Mouse (Mus musculus) kidney, adult 2 months (tissue): ENCODE data around the gene Camkk2. TPM values are rescaled to one million over a fixed set of nuclear protein-coding genes. Genes with fewer than 3 reads are reported as not detected.
A peak's percentile ranks its signal among the peaks of the same experiment; 100 is the strongest.

Experiments used
- DNase-seq: peaks from one replicate; pipeline ENCODE4 v3.0.0; 2021
- H3K27ac ChIP-seq: fragments of 200-500 bp; 2 replicates; pipeline ENCODE4 v1.5.1; 2012; ENCODE audit warnings: low read depth, low read length, control low read depth, inconsistent platforms; ENCODE audit not compliant: insufficient read depth
- H3K27me3 ChIP-seq: fragments of 200-500 bp; replicated peaks from 2 replicates; pipeline ENCODE4 v1.6.1; 2012; ENCODE audit warnings: mild to moderate bottlenecking, moderate library complexity, low read length, inconsistent platforms; ENCODE audit not compliant: control insufficient read depth, insufficient read depth
- H3K36me3 ChIP-seq: fragments of 200-500 bp; 2 replicates; pipeline ENCODE4 v1.6.1; 2012; ENCODE audit warnings: mild to moderate bottlenecking, moderate library complexity, low read length, inconsistent platforms; ENCODE audit not compliant: control insufficient read depth, insufficient read depth
- H3K4me1 ChIP-seq: fragments of 200-500 bp; 2 replicates; pipeline ENCODE4 v1.6.1; 2011; ENCODE audit warnings: low read length; ENCODE audit not compliant: control insufficient read depth, insufficient read depth
- H3K4me3 ChIP-seq: fragments of 200-500 bp; 2 replicates; pipeline ENCODE4 v1.5.1; 2011; ENCODE audit warnings: mild to moderate bottlenecking, low read depth, low read length, control low read depth; ENCODE audit not compliant: insufficient read depth
- CTCF ChIP-seq: fragments of 200-500 bp; conservative IDR thresholded peaks from 2 replicates; pipeline ENCODE4 v1.5.1; 2011; ENCODE audit warnings: low read depth, mild to moderate bottlenecking, control low read depth, low read length, moderate library complexity, mixed read lengths; ENCODE audit not compliant: insufficient read depth, insufficient read length
- POLR2A ChIP-seq: fragments of 200-500 bp; IDR thresholded peaks from one replicate; pipeline ENCODE4 v1.6.1; 2011; ENCODE audit warnings: low read depth, low read length, control low read depth
- WGBS: fragments of 180-500 bp; shearing (Covaris S2); methylation state at CpG from one replicate; pipeline ENCODE4 v1.1.7; 2018; 5-methylcytosine and 5-hydroxymethylcytosine counted together
- polyA plus RNA-seq: library from polyadenylated mRNA; depleted of rRNA; stranded (reverse); fragments of >200 nt; gene quantifications from 2 replicates; pipeline ENCODE4 v1.2.3, GENCODE M21; 2012

The Camkk2 gene
- polyA plus RNA-seq, 1 experiment, result 17.7 TPM

- Histone ChIP-seq H3K27ac (no peak overlapping the region), H3K4me3 (no peak overlapping the region), H3K27me3 (no peaks in the 10 kb centered on the region), H3K4me1 (no peaks in the 10 kb centered on the region), H3K36me3 (peaks cover 2% of the 10 kb centered on the region; the same call in 1 of the 2 replicates)
- WGBS, result 63% methylated on average over 1 of the region's 1 CpGs
- no peak for TF ChIP-seq POLR2A
- no peak for TF ChIP-seq CTCF
- DNase-seq, result no peak
Measured at GRCm38 (mm10) chr5:122782066-122782465, 2.9 kb upstream of the Camkk2 start.

GRCm38 (mm10) chr5:122780791-122781432, 1.7 kb upstream of the Camkk2 start:
- Histone ChIP-seq H3K27ac (no peak overlapping the region), H3K36me3 (no peaks in the 10 kb centered on the region), H3K4me3 (no peak overlapping the region), H3K4me1 (no peaks in the 10 kb centered on the region), H3K27me3 (no peaks in the 10 kb centered on the region)
- no peak for DNase-seq
- WGBS, result 93% methylated on average over 19 of the region's 19 CpGs
- TF ChIP-seq CTCF (0 out of 2 replicates have a peak, but pooled peaks have one; percentile 8), POLR2A (no peak)

GRCm38 (mm10) chr5:122778231-122779226, 680 bp downstream of the Camkk2 start:
- no peak overlapping the region; the same call in 1 of the 2 replicates for H3K27ac ChIP-seq
- 4% methylated on average over 55 of the region's 55 CpGs for WGBS

GRCm38 (mm10) chr5:122777322-122777721, 1.9 kb downstream of the Camkk2 start:
- DNase-seq, result no peak
- Histone ChIP-seq H3K4me1 (no peaks in the 10 kb centered on the region), H3K36me3 (no peaks in the 10 kb centered on the region), H3K27ac (no peak overlapping the region), H3K4me3 (no peak overlapping the region), H3K27me3 (no peaks in the 10 kb centered on the region)
- TF ChIP-seq POLR2A, result no peak
- no peak for TF ChIP-seq CTCF
- WGBS, result 63% methylated on average over 2 of the region's 2 CpGs

More at GRCm38 (mm10) chr5:122778231-122779226, 680 bp downstream of the Camkk2 start:
- Histone ChIP-seq H3K4me3 (peak overlapping the region; percentile 84), H3K27me3 (no peaks in the 10 kb centered on the region), H3K36me3 (no peaks in the 10 kb centered on the region), H3K4me1 (no peaks in the 10 kb centered on the region)
- TF ChIP-seq POLR2A, result no peak
- TF ChIP-seq CTCF, result no peak
- DNase-seq, result peak; percentile 40

GRCm38 (mm10) chr5:122775646-122776286, 3.4 kb downstream of the Camkk2 start:
- no peak overlapping the region for H3K27ac ChIP-seq
- H3K4me3 ChIP-seq, result no peak overlapping the region
- no peak for DNase-seq
- H3K27me3 ChIP-seq, result no peaks in the 10 kb centered on the region
- WGBS, result 54% methylated on average over 14 of the region's 14 CpGs
- H3K36me3 ChIP-seq, result no peaks in the 10 kb centered on the region
- TF ChIP-seq POLR2A (no peak), CTCF (no peak)
- H3K4me1 ChIP-seq, result no peaks in the 10 kb centered on the region

GRCm38 (mm10) chr5:122774743-122775611, 4.2 kb downstream of the Camkk2 start:
- H3K4me3 ChIP-seq, result no peak overlapping the region
- no peaks in the 10 kb centered on the region for H3K27me3 ChIP-seq
- peaks cover 5% of the 10 kb centered on the region for H3K4me1 ChIP-seq
- H3K36me3 ChIP-seq, result no peaks in the 10 kb centered on the region
- H3K27ac ChIP-seq, result no peak overlapping the region
- no peak for DNase-seq
- no peak for TF ChIP-seq POLR2A
- no peak for TF ChIP-seq CTCF
- 44% methylated on average over 28 of the region's 28 CpGs for WGBS
